Mouse (Mus musculus): ENCODE data around the gene Kpna7. TPM values are rescaled to one million over a fixed set of nuclear protein-coding genes. Genes with fewer than 3 reads are reported as not detected.
"Not testable (repeated sequence)": the region's sequence is repeated elsewhere in the genome, so short reads cannot be mapped to it uniquely, and the experiment has no call there.

The Kpna7 gene
- polyA plus RNA-seq, 1 experiment from 2014 or later, result 0.08 TPM

DNA sequence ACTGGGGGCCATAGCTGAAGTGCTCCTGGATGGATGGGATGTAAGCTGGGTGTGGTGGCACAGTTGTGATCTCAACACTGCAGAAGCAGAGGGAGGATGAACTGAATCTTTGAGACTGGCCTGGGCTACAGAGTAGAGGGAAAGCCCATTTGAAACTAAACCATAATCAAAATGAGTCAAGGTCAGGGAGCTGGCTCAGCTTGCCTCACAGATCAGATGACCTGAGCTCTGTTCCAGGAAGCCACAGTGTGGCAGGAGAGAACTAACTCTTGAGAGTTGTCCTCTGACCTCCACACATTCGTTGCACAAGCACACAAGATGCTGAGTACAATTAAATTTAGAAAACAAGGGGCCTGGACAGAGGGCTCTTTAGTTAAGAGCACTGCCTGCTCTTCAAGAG lies 63.6 kb downstream of the Kpna7 start:
- not testable (repeated sequence) for H3K4me1 ChIP-seq (replicated peaks; ENCODE audit: control insufficient read depth, insufficient read depth, low read length); ATAC-seq; H3K4me2 ChIP-seq (replicated peaks; ENCODE audit: low read depth); H3K9ac ChIP-seq (ENCODE audit: low read depth, low read length); H3K9me3 ChIP-seq (ENCODE audit: control insufficient read depth); H3K36me3 ChIP-seq (ENCODE audit: control insufficient read depth, insufficient read depth); H3K27me3 ChIP-seq (replicated peaks; ENCODE audit: control insufficient read depth, insufficient read depth, low read length); H3K27ac ChIP-seq (ENCODE audit: low read depth, low read length); H3K4me3 ChIP-seq (ENCODE audit: low read depth, low read length)
- 38% methylated on average over 1 of the region's 1 CpGs for WGBS

DNA sequence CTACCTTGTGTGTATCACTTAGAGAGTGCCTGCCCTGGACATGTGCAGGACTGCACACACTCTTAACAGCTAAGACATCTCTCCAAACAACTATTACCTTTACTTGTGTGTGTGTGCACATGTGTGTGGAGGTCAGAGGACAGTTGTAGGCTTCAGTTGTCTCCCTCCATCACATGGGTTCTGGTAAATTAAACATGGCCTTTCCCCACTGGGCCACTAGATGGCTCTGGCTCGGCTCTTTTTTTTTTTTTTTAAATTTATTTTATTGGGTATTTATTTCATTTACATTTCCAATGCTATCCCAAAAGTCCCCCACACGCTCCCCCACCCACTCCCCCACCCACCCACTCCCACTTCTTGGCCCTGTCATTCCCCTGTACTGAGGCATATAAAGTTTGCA lies 67.1 kb downstream of the Kpna7 start:
- WGBS, result 50% methylated on average over 1 of the region's 2 CpGs
- not testable (repeated sequence) for ATAC-seq

DNA sequence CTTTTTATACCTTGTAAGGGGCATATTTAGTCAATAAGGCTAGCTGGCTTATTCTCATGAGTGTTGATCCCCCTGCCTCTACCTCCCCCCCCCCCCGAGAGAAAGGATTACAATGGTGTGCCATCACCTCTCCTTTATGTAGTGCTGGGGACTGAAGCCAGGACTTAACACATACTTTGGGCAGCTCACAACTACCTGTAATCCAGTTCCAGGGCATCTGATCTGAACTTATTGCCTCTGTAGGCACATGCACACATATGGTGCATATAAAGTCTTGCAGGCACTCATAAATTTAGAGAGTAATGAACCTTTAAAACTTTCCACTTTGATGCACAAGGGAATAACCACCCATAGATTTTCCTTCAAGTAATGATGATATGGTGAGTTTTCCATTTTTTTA lies 69.6 kb downstream of the Kpna7 start:
- no peak overlapping the region for H3K4me3 ChIP-seq (ENCODE audit: low read depth, low read length)
- H3K36me3 ChIP-seq (ENCODE audit: control insufficient read depth, insufficient read depth), result no peaks in the 10 kb centered on the region
- H3K27ac ChIP-seq (ENCODE audit: low read depth, low read length), result no peak overlapping the region
- ATAC-seq, result no peak
- H3K27me3 ChIP-seq (replicated peaks; ENCODE audit: control insufficient read depth, insufficient read depth, low read length), result no peaks in the 10 kb centered on the region
- no peaks in the 10 kb centered on the region for H3K4me1 ChIP-seq (replicated peaks; ENCODE audit: control insufficient read depth, insufficient read depth, low read length)
- 84% methylated on average over 1 of the region's 1 CpGs for WGBS
- no peaks in the 10 kb centered on the region for H3K9me3 ChIP-seq (ENCODE audit: control insufficient read depth)
- no peak overlapping the region for H3K9ac ChIP-seq (ENCODE audit: low read depth, low read length)
- TF ChIP-seq CTCF (IDR thresholded peaks at IDR 0.05; ENCODE audit: low read depth), result no peak
- no peak overlapping the region for H3K4me2 ChIP-seq (replicated peaks; ENCODE audit: low read depth)

More for the DNA sequence above, 67.1 kb downstream of the Kpna7 start:
- not testable (repeated sequence) for H3K27me3 ChIP-seq (replicated peaks; ENCODE audit: control insufficient read depth, insufficient read depth, low read length); H3K9ac ChIP-seq (ENCODE audit: low read depth, low read length); H3K4me3 ChIP-seq (ENCODE audit: low read depth, low read length); H3K36me3 ChIP-seq (ENCODE audit: control insufficient read depth, insufficient read depth); H3K27ac ChIP-seq (ENCODE audit: low read depth, low read length); H3K4me2 ChIP-seq (replicated peaks; ENCODE audit: low read depth); H3K4me1 ChIP-seq (replicated peaks; ENCODE audit: control insufficient read depth, insufficient read depth, low read length); H3K9me3 ChIP-seq (ENCODE audit: control insufficient read depth)
- peak; percentile 34; the same call in 1 of the 2 replicates for TF ChIP-seq CTCF (IDR thresholded peaks at IDR 0.05; ENCODE audit: low read depth)

DNA sequence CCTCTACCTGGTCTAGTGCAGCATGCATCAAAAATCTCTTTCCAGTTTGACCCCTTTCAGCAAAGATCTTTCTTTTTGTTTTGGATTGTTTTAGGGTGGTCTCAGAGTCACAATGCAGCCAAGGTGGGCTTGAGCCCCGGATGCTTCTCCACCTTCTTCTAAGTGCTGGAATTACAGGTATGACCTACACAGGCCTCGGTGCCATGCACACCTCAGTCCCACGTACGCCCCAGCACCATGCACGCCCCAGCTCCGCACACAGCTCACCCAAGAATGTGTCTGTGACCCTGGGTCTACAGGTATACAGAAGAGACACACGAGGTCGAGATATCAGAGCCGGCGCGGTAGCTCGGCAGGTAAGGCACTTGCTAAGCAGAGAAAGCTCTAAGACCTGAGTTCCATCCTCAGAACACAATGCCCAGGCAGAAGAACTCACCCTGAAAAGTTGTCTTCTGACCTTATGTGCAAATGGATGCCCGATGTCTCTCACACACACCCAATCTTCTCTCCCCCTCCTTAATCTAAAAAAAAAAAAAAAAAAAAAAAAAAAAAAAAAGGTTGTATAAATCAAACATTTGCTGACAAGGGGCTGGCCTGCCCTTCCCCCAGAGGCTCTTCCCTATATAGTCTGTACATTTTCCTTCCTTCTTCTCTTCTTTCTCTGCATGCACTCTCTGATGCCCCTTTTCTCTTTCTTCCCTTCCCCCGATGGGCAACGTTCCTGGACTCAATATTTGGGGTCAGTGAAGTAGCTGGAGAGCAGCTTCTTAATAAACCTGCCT lies 74.8 kb downstream of the Kpna7 start:
- Histone ChIP-seq H3K9me3 (ENCODE audit: control insufficient read depth) (no peaks in the 10 kb centered on the region), H3K27me3 (replicated peaks; ENCODE audit: control insufficient read depth, insufficient read depth, low read length) (no peaks in the 10 kb centered on the region), H3K4me3 (ENCODE audit: low read depth, low read length) (no peak overlapping the region), H3K36me3 (ENCODE audit: control insufficient read depth, insufficient read depth) (no peaks in the 10 kb centered on the region), H3K4me2 (replicated peaks; ENCODE audit: low read depth) (no peak overlapping the region), H3K4me1 (replicated peaks; ENCODE audit: control insufficient read depth, insufficient read depth, low read length) (no peaks in the 10 kb centered on the region), H3K9ac (ENCODE audit: low read depth, low read length) (no peak overlapping the region), H3K27ac (ENCODE audit: low read depth, low read length) (no peak overlapping the region)
- no peak for TF ChIP-seq CTCF (IDR thresholded peaks at IDR 0.05; ENCODE audit: low read depth)
- ATAC-seq, result no peak
- WGBS, result 86% methylated on average over 15 of the region's 15 CpGs

DNA sequence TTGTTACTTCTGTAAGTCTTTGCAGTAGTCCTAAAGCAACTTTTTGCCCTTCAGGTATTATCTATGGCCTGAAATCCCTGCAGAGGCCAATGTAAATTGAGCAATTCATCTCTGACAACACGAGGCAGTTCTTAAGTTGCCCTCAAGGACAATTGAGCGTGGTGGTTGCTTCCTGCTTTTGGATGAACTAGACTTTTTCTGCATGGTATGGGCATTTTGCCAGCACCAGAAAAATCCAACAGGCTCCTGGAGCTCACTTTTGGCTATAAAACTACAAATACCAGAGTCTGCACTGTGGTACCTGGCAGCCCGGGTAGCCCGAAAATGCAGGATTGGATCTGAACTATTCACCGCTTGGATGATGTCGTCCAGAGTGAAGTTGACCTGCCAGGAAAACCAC lies 78.2 kb downstream of the Kpna7 start:
- 0 out of 2 replicates have a peak, but pooled peaks have one; percentile 20 for ATAC-seq
- Histone ChIP-seq H3K9me3 (ENCODE audit: control insufficient read depth) (no peaks in the 10 kb centered on the region), H3K36me3 (ENCODE audit: control insufficient read depth, insufficient read depth) (no peaks in the 10 kb centered on the region), H3K27me3 (replicated peaks; ENCODE audit: control insufficient read depth, insufficient read depth, low read length) (no peaks in the 10 kb centered on the region), H3K4me1 (replicated peaks; ENCODE audit: control insufficient read depth, insufficient read depth, low read length) (no peaks in the 10 kb centered on the region), H3K9ac (ENCODE audit: low read depth, low read length) (no peak overlapping the region), H3K4me3 (ENCODE audit: low read depth, low read length) (no peak overlapping the region), H3K27ac (ENCODE audit: low read depth, low read length) (no peak overlapping the region), H3K4me2 (replicated peaks; ENCODE audit: low read depth) (no peak overlapping the region)
- no peak for TF ChIP-seq CTCF (IDR thresholded peaks at IDR 0.05; ENCODE audit: low read depth)
- 67% methylated on average over 6 of the region's 6 CpGs for WGBS

DNA sequence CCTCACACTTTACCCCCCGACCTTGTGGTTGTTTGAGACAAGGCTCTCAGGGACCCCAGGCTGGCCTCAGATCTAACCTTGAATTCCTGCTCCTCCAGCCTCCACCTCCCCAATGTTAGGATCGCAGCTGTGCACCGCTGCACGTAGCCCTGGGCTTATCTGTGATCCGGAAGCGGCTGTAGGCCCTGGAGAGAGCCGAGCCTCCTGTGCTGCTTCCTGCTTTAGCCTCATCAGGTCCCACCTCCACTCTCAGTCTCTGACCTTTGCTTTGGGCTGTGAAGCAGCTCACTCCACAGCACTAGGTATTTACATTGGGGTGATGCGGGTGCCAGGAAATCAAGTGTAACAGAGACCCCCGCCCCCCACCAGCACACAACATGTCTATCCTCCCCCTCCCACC lies 79.3 kb downstream of the Kpna7 start:
- no peak for TF ChIP-seq CTCF (IDR thresholded peaks at IDR 0.05; ENCODE audit: low read depth)
- Histone ChIP-seq H3K4me1 (replicated peaks; ENCODE audit: control insufficient read depth, insufficient read depth, low read length) (no peaks in the 10 kb centered on the region), H3K27me3 (replicated peaks; ENCODE audit: control insufficient read depth, insufficient read depth, low read length) (no peaks in the 10 kb centered on the region), H3K36me3 (ENCODE audit: control insufficient read depth, insufficient read depth) (no peaks in the 10 kb centered on the region), H3K9me3 (ENCODE audit: control insufficient read depth) (no peaks in the 10 kb centered on the region), H3K9ac (ENCODE audit: low read depth, low read length) (no peak overlapping the region), H3K27ac (ENCODE audit: low read depth, low read length) (no peak overlapping the region), H3K4me2 (replicated peaks; ENCODE audit: low read depth) (no peak overlapping the region), H3K4me3 (ENCODE audit: low read depth, low read length) (no peak overlapping the region)
- peak; percentile 53 for ATAC-seq
- 46% methylated on average over 9 of the region's 9 CpGs for WGBS

Data from intestine, postnatal 0 days (tissue).